Mouse (Mus musculus) cerebellum, postnatal 10 days (tissue): Measurements from ENCODE around the gene Spata21.

Experiments used
- DNase-seq, 2 experiments: peaks; one replicate each; pipeline ENCODE4 v3.0.0; 2021; ENCODE audit warnings: mixed read lengths in 2 of 2

Gene Spata21

DNA sequence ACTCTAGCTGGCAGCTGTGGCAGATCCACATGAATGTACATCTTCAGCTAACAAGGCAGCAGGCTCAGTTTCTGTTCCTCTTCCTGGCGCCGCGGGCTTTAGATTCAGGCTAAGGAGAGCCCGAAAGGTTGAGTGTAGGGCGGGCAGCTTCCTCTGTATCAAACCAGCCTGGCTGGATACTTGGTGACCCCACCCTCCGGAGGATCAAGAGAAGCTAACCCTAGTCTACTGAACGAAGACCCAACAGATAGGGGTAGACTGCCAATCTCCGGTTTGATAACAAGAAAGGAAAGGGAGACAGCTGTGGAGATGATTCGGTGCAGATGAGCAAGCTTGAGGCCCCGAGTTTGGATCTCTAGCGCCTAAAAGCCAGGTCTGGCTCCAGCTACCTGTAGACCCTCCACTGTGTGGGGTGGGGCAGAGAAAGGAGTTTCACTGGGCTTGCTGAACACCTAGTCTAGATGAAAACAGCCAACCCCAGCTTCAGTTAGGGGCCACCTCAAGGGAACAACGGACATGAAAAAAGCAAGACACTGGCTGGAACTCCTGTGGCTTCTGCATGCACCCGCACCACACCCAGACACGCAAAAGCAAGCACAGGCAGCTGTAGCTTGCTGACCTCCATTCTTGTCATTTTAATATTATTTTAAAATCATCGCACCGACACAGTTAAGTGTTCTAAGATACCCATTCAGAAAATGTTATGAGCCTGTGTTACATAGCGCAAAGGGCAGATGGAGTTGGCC, 11.2 kb upstream of the Spata21 start:
- DNase-seq: no peak

DNA sequence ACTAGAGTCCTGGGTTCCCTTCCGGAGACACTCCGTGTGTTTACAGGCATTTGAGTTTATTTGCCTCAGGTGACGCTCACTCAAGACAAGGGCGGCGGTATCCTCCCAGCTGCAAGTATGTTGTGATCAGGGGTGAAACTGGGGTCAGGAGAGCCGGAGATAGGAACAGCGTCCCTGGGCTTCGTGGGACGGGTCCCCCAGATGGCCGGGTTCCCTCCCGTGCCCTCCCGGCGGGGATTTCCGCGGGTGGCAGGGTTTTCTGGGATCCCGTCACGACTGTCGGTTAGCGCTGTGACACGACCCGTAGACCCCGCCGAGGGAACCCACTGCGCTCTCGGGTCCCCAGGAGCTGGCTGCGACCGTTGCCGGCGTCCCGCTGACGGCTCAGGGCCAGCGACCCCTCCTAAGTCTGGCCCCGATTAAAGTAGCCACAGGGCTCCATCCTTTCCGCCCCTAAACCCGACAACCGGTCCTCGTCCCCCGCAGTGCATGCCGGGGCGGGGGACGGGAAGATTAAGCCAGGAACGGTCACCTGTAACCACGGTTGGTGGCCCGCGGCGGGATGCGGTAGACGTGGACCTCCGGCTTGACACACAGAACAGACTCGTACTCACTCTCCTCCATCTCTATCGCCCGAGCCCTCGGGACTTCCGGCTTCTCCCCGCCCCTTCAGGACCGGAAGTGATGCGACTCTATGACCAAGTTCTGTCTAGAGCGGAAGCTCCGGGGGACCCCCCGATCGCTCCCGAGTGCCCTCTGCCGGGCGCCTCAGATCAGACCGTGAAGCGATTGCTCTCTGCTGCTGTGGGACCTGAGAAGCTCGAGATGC, 10.2 kb upstream of the Spata21 start, which contains the start of gene Necap2:
Necap2 (minus strand) TSS at position 677 of the 829 bp plus-strand sequence.
- peak; percentile 98 for DNase-seq

DNA sequence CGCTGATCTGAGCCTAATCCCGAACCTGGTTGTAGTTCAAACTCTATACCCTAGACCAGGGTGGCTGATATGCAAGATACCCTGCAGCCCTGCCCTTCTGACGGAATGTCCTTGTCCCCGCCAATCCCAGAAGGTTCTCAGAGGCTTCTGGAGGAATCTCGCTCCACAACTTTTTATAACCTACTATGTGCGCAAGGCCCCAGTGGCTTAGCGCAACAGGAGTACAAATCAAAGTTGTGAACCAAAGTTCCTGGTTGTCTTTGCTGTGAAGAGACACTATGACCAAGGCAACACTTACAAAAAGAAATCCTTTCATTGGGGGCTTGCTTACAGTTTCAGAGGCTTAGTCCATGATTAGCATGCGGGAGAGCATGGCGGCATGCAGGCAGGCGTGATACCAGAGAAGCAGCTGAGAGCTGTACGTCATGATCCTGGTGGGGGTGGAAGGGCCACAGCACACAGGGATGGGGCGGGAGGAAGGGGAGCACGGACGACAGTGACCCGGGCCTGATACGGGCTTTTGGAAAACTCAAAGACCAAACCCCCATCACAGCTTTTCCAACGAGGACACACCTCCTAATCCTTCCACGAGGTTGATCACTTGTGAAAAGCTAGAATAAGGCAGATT, 9.5 kb upstream of the Spata21 start:
- no peak for DNase-seq

DNA sequence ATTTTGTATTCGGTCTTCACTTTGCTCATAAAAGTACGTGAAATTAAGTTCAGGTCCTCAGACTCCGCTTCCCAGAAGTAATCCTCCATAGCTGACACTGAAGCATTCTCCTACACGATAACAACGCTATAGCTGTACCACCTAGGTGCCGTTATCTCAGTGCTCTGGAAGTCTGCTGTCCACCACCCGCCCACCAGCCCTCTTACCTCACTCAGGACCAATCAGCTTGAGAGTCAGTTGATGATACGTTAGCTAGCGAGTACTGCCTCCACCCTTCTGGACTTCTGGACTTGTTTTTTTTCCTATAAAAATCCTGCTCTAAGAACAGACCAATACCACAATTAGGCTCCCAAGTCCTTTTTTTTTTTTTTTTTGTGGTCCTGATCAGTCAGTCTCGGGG, 1.3 kb upstream of the Spata21 start:
- no peak for DNase-seq

DNA sequence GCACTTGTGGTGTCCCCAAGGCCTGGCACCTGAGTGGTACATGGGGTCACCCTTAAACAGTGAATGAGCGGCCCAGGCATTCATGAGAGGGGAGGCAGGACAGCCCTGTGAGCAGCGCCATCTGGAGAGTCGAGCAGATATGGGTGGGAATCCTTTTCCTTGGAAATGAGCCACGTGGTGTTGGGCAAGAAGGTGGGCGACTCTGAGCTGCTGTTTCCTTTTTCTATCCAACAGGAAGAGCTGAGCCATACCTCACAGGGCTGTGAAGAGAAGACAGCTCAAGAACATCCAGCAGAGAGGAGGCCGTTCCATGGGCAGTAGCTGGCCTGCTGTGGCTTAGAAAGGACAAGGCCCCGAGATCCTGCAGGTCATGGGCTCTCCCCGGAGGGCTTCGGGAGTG, 581 bp downstream of the Spata21 start:
- no peak for DNase-seq

DNA sequence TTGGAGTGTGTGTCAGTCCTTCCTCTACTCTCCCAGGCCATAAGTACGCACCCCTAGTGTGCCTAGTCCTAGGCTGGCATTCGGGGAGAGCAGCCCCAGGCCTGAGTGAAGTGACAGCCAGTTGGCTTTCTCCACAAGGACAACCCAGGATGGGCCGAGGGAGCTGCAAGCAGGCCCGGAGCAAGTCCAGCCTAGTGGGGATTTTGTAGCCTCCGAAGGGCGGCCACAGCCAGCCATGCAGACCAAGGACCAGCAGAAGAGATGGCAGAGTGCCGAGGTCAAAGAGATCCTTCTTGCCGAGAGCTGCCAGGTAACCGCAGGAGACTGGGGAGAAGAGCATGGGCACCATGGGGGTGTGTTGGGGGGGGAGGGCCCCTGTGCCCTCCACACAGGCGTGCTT, 6.9 kb downstream of the Spata21 start:
- DNase-seq: peak; percentile 43 to 44

DNA sequence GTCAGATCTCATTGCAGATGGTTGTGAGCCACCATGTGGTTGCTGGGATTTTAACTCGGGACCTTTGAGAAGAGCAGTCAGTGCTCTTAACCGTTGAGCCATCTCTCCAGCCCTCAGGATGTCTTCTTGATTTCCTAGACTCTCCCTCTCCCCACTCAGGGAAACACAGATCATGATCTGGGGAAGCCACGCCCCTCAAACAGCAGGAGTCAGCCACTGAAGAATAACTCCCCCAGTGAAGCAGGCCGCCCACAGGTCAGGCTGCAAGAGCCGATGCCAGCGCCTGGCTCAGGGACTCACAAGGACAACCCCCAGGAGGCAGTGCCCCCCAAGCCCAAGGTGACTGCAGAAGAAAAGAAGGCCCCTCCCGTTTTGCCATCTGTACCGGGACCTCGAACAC, 8.6 kb downstream of the Spata21 start:
- DNase-seq: no peak

DNA sequence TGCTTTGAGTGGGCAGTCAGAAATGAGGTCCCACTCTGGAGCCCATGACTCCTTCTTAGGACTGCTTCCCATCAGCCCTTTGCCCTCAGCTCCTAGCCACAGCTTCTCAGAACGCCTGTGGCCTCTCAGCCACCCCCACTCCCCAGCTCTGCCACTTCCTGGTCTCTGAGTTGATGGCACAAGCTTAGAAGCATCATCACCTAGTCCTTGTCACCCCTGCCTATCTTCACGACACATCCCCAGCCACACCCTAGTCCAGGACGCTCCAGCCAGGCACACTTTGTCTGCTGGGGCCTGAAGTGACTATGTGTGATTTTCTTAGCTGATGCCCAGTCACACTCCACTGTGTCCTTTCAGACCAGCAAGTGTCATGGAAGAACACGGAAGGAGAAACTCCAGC, 10.8 kb downstream of the Spata21 start:
- no peak for DNase-seq

DNA sequence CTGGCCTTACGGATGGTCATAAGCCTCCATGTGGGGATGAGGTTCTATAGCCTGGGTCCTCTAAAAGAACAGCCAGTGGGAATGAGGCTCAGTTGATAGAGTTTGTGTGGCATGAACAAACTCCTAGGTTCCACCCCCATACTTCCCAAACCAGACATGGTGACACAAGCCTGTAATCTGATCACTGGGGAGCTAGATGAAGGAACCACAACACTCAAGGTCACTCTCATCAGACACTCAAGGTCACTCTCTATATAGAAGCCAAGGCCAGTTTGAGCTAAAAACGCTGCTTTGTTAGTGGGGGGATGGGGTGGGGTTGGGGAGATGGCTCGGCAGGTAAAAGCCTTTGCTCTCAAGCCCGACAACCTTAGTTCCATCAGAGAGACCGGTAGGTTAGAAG, 11.8 kb downstream of the Spata21 start:
- DNase-seq: no peak

DNA sequence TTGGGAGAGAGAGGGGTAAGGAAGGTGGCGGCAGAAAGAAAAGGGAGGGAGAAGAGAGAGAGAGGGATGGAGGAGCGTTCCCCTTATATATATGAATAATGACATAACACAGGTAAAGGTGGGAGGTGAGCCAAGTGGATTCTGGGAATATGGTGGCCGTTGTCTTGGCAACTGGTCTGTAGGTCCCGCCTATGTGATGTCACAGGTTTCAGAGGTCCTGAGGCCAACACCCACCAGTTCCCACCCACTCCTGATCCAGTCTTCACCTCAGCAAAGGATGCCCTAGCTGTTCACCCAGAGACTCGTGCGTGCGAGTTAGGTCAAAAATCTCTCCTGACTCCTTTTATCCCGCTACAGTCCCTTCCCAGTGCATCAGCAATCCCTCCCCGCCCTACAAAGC, 13.2 kb downstream of the Spata21 start:
- DNase-seq: no peak

DNA sequence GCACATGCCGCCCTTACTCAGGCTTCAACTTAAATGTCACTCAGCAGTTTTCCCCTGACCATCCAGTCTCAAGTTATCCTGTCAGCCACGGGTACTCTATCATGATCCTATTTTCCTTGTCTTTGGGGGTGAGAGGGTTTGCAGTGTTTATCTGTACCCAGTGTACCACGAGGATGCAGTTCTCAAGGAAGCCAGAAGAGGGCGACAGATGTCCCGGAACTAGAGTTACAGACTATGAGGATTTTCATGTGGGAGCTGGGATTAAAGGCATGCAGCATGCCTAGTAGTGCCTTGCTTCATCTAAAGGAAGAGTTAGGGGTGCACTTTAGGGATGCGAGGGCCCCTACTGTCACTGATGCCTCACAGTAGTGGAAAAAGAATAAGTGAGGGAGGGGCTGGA, 13.7 kb downstream of the Spata21 start:
- peak; percentile 50 to 62 for DNase-seq

DNA sequence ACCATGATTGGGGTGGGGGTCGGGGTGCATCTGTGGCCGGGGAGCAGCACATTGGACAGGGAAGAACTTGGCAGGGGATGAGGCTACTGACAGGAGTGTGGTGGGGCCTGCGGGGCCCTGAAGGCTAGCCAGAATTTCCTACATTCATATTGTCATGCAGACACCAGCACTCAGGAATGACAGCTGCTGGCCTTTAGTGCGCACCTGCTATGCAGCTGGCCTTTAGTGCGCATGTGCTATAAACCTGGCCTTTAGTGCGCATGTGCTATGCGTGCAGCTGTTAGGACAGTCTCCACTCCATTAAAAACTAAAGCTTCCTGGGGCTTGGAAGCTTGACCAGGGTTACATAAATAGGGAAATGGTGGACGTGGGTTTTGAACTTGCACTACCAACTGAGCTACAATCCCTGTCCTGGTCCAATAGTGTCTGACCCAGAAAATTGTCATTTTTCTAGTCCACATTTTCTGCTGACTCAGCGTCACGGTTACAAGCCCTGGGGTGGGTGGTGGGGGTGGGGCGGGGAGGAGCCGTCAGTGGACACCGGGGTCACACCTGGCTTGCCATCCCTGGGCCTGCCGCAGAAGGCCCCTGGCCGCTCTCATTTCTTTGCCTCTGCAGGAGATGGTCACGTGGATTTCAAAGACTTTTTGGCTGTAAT, 18.5 kb downstream of the Spata21 start:
- no peak for DNase-seq

DNA sequence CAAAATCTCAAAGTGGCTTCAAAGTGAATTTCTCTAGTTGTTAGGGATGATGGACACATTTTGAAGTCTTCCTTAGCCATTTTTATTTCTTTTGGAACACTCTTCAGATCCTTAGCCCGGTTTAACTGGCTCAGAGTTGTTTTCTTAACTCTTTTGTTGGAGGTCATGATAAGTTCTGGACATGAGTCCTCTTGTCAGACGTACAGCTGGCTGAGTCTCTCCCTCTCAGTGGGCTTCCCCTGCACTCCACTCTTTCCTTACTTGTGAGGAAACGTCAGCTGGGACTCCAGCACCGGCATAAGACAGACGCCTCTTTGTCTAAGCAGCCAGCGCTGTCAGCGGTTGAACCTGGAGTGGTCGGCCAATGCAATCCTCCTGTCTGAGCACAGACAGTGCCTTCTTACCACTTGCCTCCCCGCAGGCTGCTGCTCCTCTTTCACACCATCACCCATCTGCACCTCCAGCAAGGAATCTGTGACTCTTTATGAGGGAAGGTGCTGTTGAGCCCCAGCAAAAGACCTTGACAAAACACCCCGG, 20.1 kb downstream of the Spata21 start:
- DNase-seq: no peak

DNA sequence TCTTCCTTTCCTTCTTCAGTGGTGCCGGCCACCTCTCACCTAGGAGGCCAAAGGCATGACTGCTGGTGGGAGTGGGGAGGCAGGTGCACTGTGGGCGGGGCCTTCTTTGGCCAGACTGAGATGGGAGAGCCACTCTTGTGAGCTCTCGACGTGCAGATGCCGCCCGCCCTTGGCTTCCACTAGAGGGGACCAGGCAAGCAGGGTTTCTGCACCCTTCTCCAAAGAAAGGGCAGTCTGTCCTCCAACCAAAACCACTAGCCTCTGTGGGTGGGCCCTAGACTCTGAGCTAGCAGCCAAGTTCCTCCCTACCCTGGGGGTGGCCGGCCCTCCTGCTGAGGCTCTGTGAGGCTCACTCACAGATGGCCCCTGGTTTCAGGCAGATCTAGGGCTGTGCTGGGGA, 25.7 kb downstream of the Spata21 start:
- peak; percentile 45 to 59 for DNase-seq

DNA sequence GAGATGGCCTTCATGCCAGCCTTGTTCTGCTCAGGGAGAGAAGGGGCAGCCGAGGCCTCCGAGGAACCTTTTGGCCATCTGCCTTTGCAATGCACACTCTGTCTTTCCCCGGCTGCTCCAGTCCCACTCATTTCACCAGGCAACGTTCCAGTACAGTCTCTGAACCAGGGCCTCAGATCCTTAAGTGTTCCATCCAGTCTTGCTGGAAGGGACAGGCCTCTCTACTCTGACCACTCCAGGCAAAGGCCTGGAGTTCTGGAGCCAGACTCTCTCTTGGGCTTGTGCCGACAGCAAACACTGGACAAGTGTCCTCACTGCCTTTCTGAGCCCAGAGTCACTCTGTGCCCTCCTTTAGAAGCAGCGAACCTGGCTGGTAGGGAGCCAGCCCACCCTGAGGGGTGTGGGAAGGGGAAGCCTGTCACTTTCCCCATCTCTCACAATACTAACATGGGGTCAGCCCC, 26.4 kb downstream of the Spata21 start:
- peak; percentile 73 to 78 for DNase-seq

DNA sequence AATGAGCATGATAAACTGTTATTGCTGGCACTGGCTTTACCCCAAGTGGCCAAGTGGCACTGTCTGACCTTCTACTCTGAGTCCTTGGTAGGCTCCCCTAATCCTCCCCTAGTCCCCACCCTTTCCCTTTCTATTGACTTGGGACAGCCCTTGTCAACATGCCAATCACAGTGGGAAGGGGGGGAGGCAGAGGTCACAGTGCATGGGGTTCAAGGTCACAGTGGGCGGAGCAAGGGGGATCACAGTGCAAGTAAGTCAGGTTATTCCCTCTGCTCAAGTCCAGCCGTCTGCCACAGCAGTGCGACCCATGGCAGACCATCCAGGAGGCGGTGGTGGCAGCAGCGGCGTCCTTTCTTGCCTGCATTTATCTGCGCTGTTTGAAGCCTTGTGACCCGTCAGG, 27.3 kb downstream of the Spata21 start:
- no peak for DNase-seq

DNA sequence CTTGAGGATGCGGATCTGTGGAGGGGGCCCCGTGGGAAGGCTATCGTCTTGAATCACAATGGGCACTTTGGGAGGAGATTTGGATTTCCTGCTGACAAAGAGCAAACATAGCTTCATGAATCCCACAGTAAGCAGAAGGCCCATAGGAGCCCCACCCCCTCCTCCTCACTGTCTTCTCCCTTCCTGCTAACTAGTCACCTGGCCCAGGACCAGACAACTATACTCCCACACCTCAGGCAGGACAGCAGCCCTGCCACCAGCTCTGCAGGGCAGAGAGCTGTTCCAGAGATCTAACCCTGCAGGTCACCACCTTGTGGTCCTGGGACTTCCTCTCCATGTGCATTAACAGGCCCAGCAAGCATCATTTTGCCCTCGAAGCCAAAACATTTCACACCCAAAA, 30.6 kb downstream of the Spata21 start:
- no peak for DNase-seq

DNA sequence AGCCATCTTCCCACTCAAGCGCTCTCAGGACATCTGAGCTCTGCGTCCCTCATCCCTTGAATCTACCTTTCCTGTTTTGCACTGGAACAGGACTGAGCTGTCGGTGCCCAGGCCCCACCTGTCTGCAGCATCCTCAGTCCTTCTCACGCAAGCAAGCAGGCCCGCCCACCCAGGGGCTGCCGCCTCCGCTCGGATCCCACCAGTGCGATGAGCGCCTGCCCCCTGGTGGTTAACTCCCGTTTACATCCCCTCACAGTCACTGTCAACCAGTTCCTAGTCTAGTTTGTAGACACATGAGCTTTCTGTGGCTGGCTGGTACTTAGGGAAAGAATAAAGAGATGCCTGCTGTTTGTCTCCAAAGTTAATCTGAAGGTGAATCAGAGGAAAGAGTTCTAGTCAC, 32.6 kb downstream of the Spata21 start:
- DNase-seq: peak; percentile 86 to 87

DNA sequence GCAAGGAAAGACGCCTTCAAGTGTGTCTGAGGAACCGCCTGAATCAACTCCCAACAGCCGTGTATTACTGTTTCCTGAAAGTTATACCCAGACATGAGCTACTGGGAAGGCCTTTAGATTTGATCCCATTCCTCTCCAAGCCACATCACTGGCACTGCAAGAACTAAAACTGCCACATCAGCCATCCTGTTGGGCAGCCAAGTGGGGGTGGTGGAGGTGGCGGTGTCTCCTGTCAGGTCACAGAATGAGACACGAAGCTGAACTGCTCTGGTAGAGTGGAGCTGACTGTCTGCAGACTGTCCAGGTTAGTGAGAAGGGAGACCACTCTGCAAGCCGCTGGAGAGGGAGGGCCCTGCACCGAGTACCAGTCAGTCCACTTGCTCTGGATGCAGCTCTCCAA, 34.5 kb downstream of the Spata21 start:
- no peak for DNase-seq

DNA sequence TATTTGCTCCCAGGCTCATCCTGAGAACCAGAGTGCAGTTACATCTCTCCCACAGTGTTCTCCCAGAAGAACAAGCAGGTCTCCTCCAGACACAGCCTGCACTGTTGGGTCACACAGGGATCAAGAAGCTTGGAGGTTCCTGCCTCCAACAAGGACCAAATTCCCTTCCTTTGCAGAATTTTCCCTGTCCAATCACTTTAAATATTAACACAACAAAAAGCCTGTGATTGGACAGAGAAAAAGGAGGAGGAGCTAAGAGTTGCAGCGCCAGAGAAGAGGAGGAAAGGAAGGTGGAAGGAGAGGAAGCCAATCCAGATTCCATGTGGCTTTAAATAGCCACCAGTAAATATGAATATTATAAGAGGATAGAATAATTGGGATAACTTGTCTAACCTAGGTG, 34.9 kb downstream of the Spata21 start:
- DNase-seq: no peak

DNA sequence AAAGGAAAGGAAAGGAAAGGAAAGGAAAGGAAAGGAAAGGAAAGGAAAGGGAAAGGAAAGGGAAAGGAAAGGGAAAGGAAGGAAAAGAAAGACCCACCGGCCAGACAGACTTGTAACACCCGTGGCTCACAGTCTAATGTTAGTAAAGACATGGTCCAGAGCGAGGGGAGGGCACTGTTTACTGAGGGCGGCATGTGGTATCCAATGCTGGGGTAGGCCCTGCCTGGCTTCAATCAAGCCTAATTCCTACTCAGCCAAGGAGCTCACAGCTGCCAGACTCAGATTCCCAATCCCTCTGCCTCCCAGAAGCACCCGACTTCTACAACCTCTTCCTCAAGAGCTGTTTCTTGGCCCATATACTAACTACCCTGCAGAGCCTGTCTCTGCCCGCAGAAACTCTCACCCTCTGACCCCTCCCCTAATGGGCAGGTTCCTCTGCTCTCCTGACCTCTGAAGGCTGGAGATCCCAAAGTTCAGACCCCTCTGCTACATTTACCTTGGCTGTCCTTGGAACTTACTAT, 41.1 kb downstream of the Spata21 start:
- DNase-seq: no peak

DNA sequence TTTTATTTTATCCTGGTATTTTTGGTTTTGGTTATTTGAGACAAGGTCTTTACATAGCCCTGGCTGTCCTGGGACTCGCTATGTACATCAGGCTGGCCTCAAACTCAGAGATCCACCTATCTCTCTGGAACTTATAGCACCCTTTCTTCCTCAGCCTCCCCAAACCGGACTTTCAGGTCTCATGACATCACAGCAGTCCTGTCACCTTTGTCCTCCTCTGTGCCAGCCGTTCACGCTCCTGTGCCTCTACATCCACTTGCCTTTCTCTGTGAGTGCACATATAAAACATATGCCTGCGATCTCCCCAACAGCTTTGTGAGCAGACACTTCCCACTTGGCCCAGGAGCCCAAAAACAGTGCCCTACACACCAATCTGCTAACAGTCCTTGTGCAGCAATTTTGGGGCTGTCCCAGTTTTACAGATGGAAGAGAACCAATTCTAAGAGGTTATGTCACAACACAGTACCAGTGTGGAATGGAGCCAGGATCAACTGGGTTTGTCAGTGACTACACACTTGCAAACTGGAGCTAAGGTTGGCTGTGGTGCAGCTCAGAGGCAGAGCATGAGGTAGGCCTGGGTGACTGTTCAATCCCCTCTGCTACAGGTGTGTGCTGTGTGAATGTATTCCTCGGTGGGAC, 42.7 kb downstream of the Spata21 start:
- DNase-seq: peak in 1 of 2 experiments; percentile 61
